Mouse (Mus musculus) heart, embryonic 12.5 days (tissue): ENCODE measurements at regions not wholly inside any gene's neighbourhood (a gene's known extent, or its start where the extent isn't known, plus 50 kb on each side); places are given as distances from the start of the nearest gene placed in this dataset.
A peak's percentile ranks its signal among the peaks of the same experiment; 100 is the strongest.

Source experiments
- ATAC-seq: fragments of 200-750 bp; cut with Nextera tagmentation; 2 replicates; pipeline ENCODE4 v1.8.0; 2017; ENCODE audit warnings: moderate TSS enrichment, moderate library complexity; ENCODE audit not compliant: insufficient number of reproducible peaks, low FRiP score
- H3K27ac ChIP-seq: fragments of 300-500 bp; sonication (generic); 2 replicates; pipeline ENCODE4 v1.5.1; 2016; ENCODE audit warnings: mild to moderate bottlenecking, moderate library complexity; ENCODE audit not compliant: poor library complexity, severe bottlenecking
- H3K27me3 ChIP-seq: fragments of 300-500 bp; sonication (generic); replicated peaks from 2 replicates; pipeline ENCODE4 v1.6.1; 2016; ENCODE audit warnings: mild to moderate bottlenecking, moderate library complexity
- H3K36me3 ChIP-seq: fragments of 300-500 bp; sonication (generic); 2 replicates; pipeline ENCODE4 v1.6.1; 2016; ENCODE audit warnings: mild to moderate bottlenecking, moderate library complexity
- H3K4me1 ChIP-seq: fragments of 300-500 bp; sonication (generic); replicated peaks from 2 replicates; pipeline ENCODE4 v1.6.1; 2016; ENCODE audit warnings: mild to moderate bottlenecking
- H3K4me2 ChIP-seq: fragments of 300-500 bp; sonication (generic); 2 replicates; pipeline ENCODE4 v1.6.1; 2016; ENCODE audit warnings: mild to moderate bottlenecking, moderate library complexity
- H3K4me3 ChIP-seq: fragments of 300-500 bp; sonication (generic); 2 replicates; pipeline ENCODE4 v1.5.1; 2016; ENCODE audit warnings: mild to moderate bottlenecking
- H3K9ac ChIP-seq: fragments of 300-500 bp; sonication (generic); 2 replicates; pipeline ENCODE4 v1.6.1; 2016; ENCODE audit warnings: mild to moderate bottlenecking, moderate library complexity
- H3K9me3 ChIP-seq: fragments of 300-500 bp; sonication (generic); replicated peaks from 2 replicates; pipeline ENCODE4 v1.6.1; 2016; ENCODE audit warnings: mild to moderate bottlenecking, moderate library complexity
- WGBS: fragments of 180-500 bp; shearing (Covaris S2); methylation state at CpG from one replicate; pipeline ENCODE4 v1.1.7; 2016; 5-methylcytosine and 5-hydroxymethylcytosine counted together

GRCm38 (mm10) chr8:92302694-92303093 lies 54.7 kb upstream of the Irx5 start:
- Histone ChIP-seq H3K36me3 (no peaks in the 10 kb centered on the region), H3K27ac (no peak overlapping the region), H3K27me3 (peaks cover 16% of the 10 kb centered on the region), H3K4me1 (no peaks in the 10 kb centered on the region), H3K4me2 (no peak overlapping the region), H3K9ac (no peak overlapping the region), H3K9me3 (no peaks in the 10 kb centered on the region; the same call in 1 of the 2 replicates), H3K4me3 (no peak overlapping the region)
- 66% methylated on average over 7 of the region's 7 CpGs for WGBS
- no peak for ATAC-seq

GRCm38 (mm10) chr8:92301029-92301428 lies 56.4 kb upstream of the Irx5 start:
- whole genome bisulfite sequencing, result 82% methylated on average over 3 of the region's 3 CpGs
- H3K36me3 ChIP-seq, result no peaks in the 10 kb centered on the region
- no peak overlapping the region for H3K27ac ChIP-seq
- no peak overlapping the region for H3K4me2 ChIP-seq
- H3K4me1 ChIP-seq, result no peaks in the 10 kb centered on the region
- no peak for ATAC-seq
- no peak overlapping the region for H3K4me3 ChIP-seq
- peaks cover 11% of the 10 kb centered on the region; the same call in 1 of the 2 replicates for H3K27me3 ChIP-seq
- H3K9ac ChIP-seq, result no peak overlapping the region
- H3K9me3 ChIP-seq, result no peaks in the 10 kb centered on the region; the same call in 1 of the 2 replicates

GRCm38 (mm10) chr8:92286841-92287811 lies 70.3 kb upstream of the Irx5 start:
- Histone ChIP-seq H3K27me3 (peaks cover 37% of the 10 kb centered on the region), H3K9me3 (no peaks in the 10 kb centered on the region), H3K4me2 (no peak overlapping the region), H3K27ac (no peak overlapping the region), H3K4me1 (0 out of 2 replicates have a peak, but pooled peaks cover 4% of the 10 kb centered on the region), H3K36me3 (no peaks in the 10 kb centered on the region), H3K4me3 (no peak overlapping the region), H3K9ac (no peak overlapping the region)
- ATAC-seq, result no peak
- 63% methylated on average over 26 of the region's 26 CpGs for WGBS

- ATAC-seq, result no peak
- Histone ChIP-seq H3K4me2 (no peak overlapping the region), H3K9me3 (no peaks in the 10 kb centered on the region), H3K27me3 (no peaks in the 10 kb centered on the region; the same call in 1 of the 2 replicates), H3K9ac (no peak overlapping the region), H3K27ac (no peak overlapping the region), H3K4me3 (no peak overlapping the region), H3K4me1 (no peaks in the 10 kb centered on the region), H3K36me3 (no peaks in the 10 kb centered on the region)
- 86% methylated on average over 5 of the region's 5 CpGs for WGBS
Observed at GRCm38 (mm10) chr8:92275755-92276154, 81.7 kb upstream of the Irx5 start.

GRCm38 (mm10) chr8:92272726-92273125 lies 84.7 kb upstream of the Irx5 start:
- H3K4me3 ChIP-seq, result no peak overlapping the region
- no peak overlapping the region for H3K27ac ChIP-seq
- no peak for ATAC-seq
- peaks cover 5% of the 10 kb centered on the region for H3K9me3 ChIP-seq
- H3K9ac ChIP-seq, result no peak overlapping the region
- no peaks in the 10 kb centered on the region for H3K36me3 ChIP-seq
- H3K27me3 ChIP-seq, result no peaks in the 10 kb centered on the region; the same call in 1 of the 2 replicates
- no peak overlapping the region for H3K4me2 ChIP-seq
- 94% methylated on average over 1 of the region's 1 CpGs for WGBS
- no peaks in the 10 kb centered on the region for H3K4me1 ChIP-seq

- Histone ChIP-seq H3K4me2 (no peak overlapping the region), H3K4me3 (no peak overlapping the region), H3K27me3 (no peaks in the 10 kb centered on the region; the same call in 1 of the 2 replicates), H3K27ac (no peak overlapping the region), H3K4me1 (no peaks in the 10 kb centered on the region), H3K9me3 (peaks cover 5% of the 10 kb centered on the region), H3K9ac (no peak overlapping the region), H3K36me3 (no peaks in the 10 kb centered on the region)
- ATAC-seq, result no peak
- 64% methylated on average over 5 of the region's 5 CpGs for WGBS
Observed at GRCm38 (mm10) chr8:92272073-92272472, 85.4 kb upstream of the Irx5 start.

GRCm38 (mm10) chr8:92270636-92271035 lies 86.8 kb upstream of the Irx5 start:
- H3K9me3 ChIP-seq, result peaks cover 5% of the 10 kb centered on the region
- H3K4me3 ChIP-seq, result no peak overlapping the region
- no peak overlapping the region for H3K4me2 ChIP-seq
- no peak overlapping the region for H3K27ac ChIP-seq
- no peaks in the 10 kb centered on the region for H3K36me3 ChIP-seq
- peaks cover 3% of the 10 kb centered on the region; the same call in 1 of the 2 replicates for H3K27me3 ChIP-seq
- no peak overlapping the region for H3K9ac ChIP-seq
- ATAC-seq, result no peak
- no peaks in the 10 kb centered on the region for H3K4me1 ChIP-seq

- no peaks in the 10 kb centered on the region for H3K36me3 ChIP-seq
- no peak for ATAC-seq
- no peaks in the 10 kb centered on the region for H3K4me1 ChIP-seq
- no peak overlapping the region for H3K4me2 ChIP-seq
- H3K27me3 ChIP-seq, result peaks cover 3% of the 10 kb centered on the region; the same call in 1 of the 2 replicates
- H3K9me3 ChIP-seq, result peaks cover 5% of the 10 kb centered on the region
- H3K9ac ChIP-seq, result no peak overlapping the region
- no peak overlapping the region for H3K4me3 ChIP-seq
- 72% methylated on average over 6 of the region's 6 CpGs for WGBS
- no peak overlapping the region for H3K27ac ChIP-seq
Observed at GRCm38 (mm10) chr8:92267415-92267814, 90.0 kb upstream of the Irx5 start.

GRCm38 (mm10) chr8:92260056-92260455 lies 97.4 kb upstream of the Irx5 start:
- H3K9me3 ChIP-seq, result no peaks in the 10 kb centered on the region
- no peaks in the 10 kb centered on the region for H3K27me3 ChIP-seq
- ATAC-seq, result no peak
- H3K36me3 ChIP-seq, result no peaks in the 10 kb centered on the region
- H3K4me1 ChIP-seq, result no peaks in the 10 kb centered on the region
- H3K4me3 ChIP-seq, result no peak overlapping the region
- H3K4me2 ChIP-seq, result no peak overlapping the region
- H3K9ac ChIP-seq, result no peak overlapping the region
- WGBS, result 86% methylated on average over 8 of the region's 8 CpGs
- no peak overlapping the region for H3K27ac ChIP-seq

GRCm38 (mm10) chr8:92258258-92258657 lies 99.2 kb upstream of the Irx5 start:
- no peak for ATAC-seq
- peaks cover 4% of the 10 kb centered on the region for H3K4me1 ChIP-seq
- WGBS, result 64% methylated on average over 6 of the region's 6 CpGs
- no peak overlapping the region for H3K4me3 ChIP-seq
- no peaks in the 10 kb centered on the region for H3K27me3 ChIP-seq
- H3K9me3 ChIP-seq, result no peaks in the 10 kb centered on the region
- H3K4me2 ChIP-seq, result no peak overlapping the region
- no peak overlapping the region for H3K27ac ChIP-seq
- H3K9ac ChIP-seq, result no peak overlapping the region
- no peaks in the 10 kb centered on the region for H3K36me3 ChIP-seq

- Histone ChIP-seq H3K4me1 (peaks cover 6% of the 10 kb centered on the region), H3K9me3 (no peaks in the 10 kb centered on the region), H3K27me3 (peaks cover 4% of the 10 kb centered on the region; the same call in 1 of the 2 replicates), H3K36me3 (no peaks in the 10 kb centered on the region), H3K4me2 (no peak overlapping the region), H3K27ac (peak overlapping the region; percentile 73), H3K9ac (no peak overlapping the region), H3K4me3 (no peak overlapping the region)
- 51% methylated on average over 8 of the region's 8 CpGs for WGBS
- no peak for ATAC-seq
Observed at GRCm38 (mm10) chr8:92252597-92253375, 104.6 kb upstream of the Irx5 start.
